Mouse (Mus musculus) urinary bladder, postnatal 0 days (tissue): Measurements from ENCODE around the gene Smarca1. TPM values are rescaled to one million over a fixed set of nuclear protein-coding genes. Genes with fewer than 3 reads are reported as not detected.

ENCODE experiments used
- polyA plus RNA-seq: library from polyadenylated mRNA; unstranded; fragments of >200 nt; fragmentation: Nextera tagmentation; extraction: Ambion mirVana; gene quantifications from 2 replicates; pipeline ENCODE4 v1.2.1, GENCODE M21; 2015

Gene Smarca1
- 13.5 and 17.4 TPM in 2 replicates for polyA plus RNA-seq

DNA sequence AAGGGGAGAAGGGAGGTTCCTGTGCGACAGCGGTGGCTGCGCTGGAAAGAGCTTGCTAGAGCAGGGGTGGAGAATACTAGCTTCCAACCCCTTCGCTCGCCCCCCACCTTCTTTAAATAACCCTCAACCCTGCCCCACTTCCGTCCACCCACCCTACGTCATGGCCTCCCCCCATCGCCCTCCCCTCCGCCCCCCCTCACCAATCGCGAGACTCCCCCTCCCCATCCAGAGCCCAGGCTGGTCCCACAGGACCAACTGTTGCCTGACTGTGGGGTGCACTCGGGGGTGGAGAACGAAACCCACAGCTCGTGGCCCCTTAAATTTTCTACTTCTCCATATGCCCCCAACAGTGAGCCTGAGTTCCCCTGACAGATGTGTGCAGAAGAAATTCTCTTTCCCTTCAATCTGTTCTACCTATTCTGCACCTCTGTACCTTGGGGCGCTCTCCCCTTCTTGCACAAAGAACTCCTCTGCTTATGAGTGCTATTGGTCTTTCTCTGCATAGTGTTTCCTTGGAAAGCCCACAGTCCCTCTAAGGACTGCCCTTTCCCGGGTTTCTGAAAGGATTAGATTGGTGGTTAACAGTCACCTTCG is at the start of gene Smarca1:
Smarca1 (minus strand) TSS at position 544 of the 594 bp plus-strand sequence.

DNA sequence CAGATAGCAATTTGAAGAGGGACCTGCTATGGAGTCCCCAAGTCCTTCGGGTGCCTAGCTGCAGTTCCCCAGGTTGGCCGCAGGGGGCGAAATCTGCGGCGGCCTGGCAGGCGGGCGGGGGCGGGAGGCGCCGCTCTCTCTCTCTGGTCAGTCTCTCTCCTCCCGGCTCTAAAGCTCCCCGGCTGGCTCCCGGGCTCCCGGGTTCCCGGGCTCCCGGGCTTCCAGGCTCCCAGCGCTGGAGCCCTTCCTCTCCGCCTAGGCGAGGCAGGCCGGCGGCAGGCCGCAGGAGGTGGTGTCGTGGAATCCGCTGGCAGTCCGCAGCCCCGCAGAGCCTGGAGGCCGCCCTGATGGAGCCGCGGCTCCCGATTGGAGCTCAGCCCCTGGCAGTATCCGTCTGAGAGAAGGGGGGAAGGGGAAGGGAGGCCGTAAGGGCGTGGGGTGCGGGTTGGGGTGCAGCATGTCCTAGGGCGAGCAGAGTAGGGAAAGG is 19.6 kb upstream of the Smarca1 start, which contains the start of gene Ocrl:
Ocrl (plus strand) TSS at position 82 of the 487 bp plus-strand sequence.

Other genes starting within 250 kb of the Smarca1 start
- 11.7 and 14.5 TPM in 2 replicates for gene Ocrl, start 19.4 kb upstream of the Smarca1 start, polyA plus RNA-seq
- gene Apln, start 141.9 kb upstream of the Smarca1 start, polyA plus RNA-seq: 2.8 and 5.2 TPM in 2 replicates
- 0.45 and 0.47 TPM in 2 replicates for gene Xpnpep2, start 215.8 kb upstream of the Smarca1 start, polyA plus RNA-seq